ENCODE assay signal across 24 mouse cellular contexts in the genomic region with DNA sequence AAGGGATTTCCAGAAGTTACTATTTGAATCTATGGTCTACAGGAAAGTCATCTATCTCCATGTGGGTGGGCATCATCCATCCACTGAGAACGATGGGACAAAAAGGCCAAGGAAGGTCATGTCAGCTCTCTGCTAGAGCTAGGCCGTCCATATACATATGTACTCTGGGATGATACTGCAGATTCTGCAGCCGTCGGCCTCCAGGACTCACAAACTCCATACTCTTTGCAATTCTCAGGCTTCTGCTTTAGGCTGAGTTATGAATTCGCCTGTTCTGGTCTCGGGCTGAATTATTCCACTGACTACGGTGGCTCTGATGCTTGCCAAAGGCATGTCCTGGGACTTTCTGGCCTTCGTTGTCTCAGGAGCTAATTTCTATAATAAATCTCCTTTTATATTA. TPM values are rescaled to one million over a fixed set of nuclear protein-coding genes. Genes with fewer than 3 reads are reported as not detected.
A peak's percentile ranks its signal among the peaks of the same experiment; 100 is the strongest.
DNase-seq lines count a peak whose midpoint lies in the region; ATAC-seq and TF ChIP-seq lines count a peak whose summit lies in the region.
"Had no signal": no experiment of that assay in that cellular context is flagged by ENCODE, and none has a peak within 500 bp of the region (broad histone marks: within the 10 kb centered on the region; RNA-seq: fewer than 3 reads in every experiment).

No protein-coding gene starts in this region.

- no peak overlapping the region; the same call in 1 of the 2 replicates for H3K27ac ChIP-seq in limb, embryonic 13.5 days
- no peak overlapping the region for H3K27ac ChIP-seq in limb, embryonic 10.5 days
- H3K27ac ChIP-seq in midbrain, embryonic 11.5 days (ENCODE audit: low read depth, low read length), result no peak overlapping the region
- H3K27ac ChIP-seq in midbrain, embryonic 13.5 days, result no peak overlapping the region
- H3K27ac ChIP-seq in limb, embryonic 14.5 days (replicated peaks; ENCODE audit: low read depth, low read length), result no peak overlapping the region
- peak overlapping the region; percentile 38; the same call in 1 of the 2 replicates for H3K27ac ChIP-seq in limb, embryonic 15.5 days

- H3K27me3 ChIP-seq in limb, embryonic 13.5 days, result no peaks in the 10 kb centered on the region
- no peaks in the 10 kb centered on the region for H3K27me3 ChIP-seq in limb, embryonic 10.5 days (ENCODE audit: low read depth, poor library complexity, severe bottlenecking)
- no peaks in the 10 kb centered on the region for H3K27me3 ChIP-seq in midbrain, embryonic 11.5 days (ENCODE audit: control insufficient read depth, insufficient read depth, low read length)
- no peaks in the 10 kb centered on the region for H3K27me3 ChIP-seq in midbrain, embryonic 13.5 days
- H3K27me3 ChIP-seq in limb, embryonic 14.5 days (ENCODE audit: control insufficient read depth, insufficient read depth, low read length), result no peaks in the 10 kb centered on the region
- no peaks in the 10 kb centered on the region for H3K27me3 ChIP-seq in limb, embryonic 15.5 days
- H3K27me3 ChIP-seq: CH12.LX, Patski had no signal

- peak; percentile 61 for ATAC-seq in limb, embryonic 13.5 days (ENCODE audit: low FRiP score, low read depth)
- ATAC-seq in midbrain, embryonic 11.5 days (ENCODE audit: low FRiP score), result no peak
- no peak for ATAC-seq in midbrain, embryonic 13.5 days
- 0 out of 2 replicates have a peak, but pooled peaks have one; percentile 26 for ATAC-seq in limb, embryonic 14.5 days (ENCODE audit: low FRiP score, low read depth)
- ATAC-seq in limb, embryonic 15.5 days (ENCODE audit: insufficient number of reproducible peaks, low FRiP score, low TSS enrichment, low read depth), result no peak
- ATAC-seq: activated CD4-positive, CD25-positive, alpha-beta regulatory T cell, adult 4 months; CD4-positive, CD25-positive, alpha-beta regulatory T cell, adult 4 months; Patski had no signal

- H3K4me2 ChIP-seq in limb, embryonic 13.5 days (replicated peaks), result no peak overlapping the region
- H3K4me2 ChIP-seq in midbrain, embryonic 11.5 days, result no peak overlapping the region
- no peak overlapping the region for H3K4me2 ChIP-seq in midbrain, embryonic 13.5 days (replicated peaks)
- no peak overlapping the region for H3K4me2 ChIP-seq in limb, embryonic 14.5 days (replicated peaks; ENCODE audit: low read depth, low read length, severe bottlenecking)
- H3K4me2 ChIP-seq in limb, embryonic 15.5 days, result no peak overlapping the region

- no peak overlapping the region for H3K9ac ChIP-seq in limb, embryonic 13.5 days
- no peak overlapping the region for H3K9ac ChIP-seq in midbrain, embryonic 11.5 days (ENCODE audit: low read length)
- H3K9ac ChIP-seq in midbrain, embryonic 13.5 days (replicated peaks), result no peak overlapping the region
- H3K9ac ChIP-seq in limb, embryonic 14.5 days (ENCODE audit: low read depth, low read length, severe bottlenecking), result no peak overlapping the region
- no peak overlapping the region for H3K9ac ChIP-seq in limb, embryonic 15.5 days

- TF ChIP-seq POLR2A in limb, embryonic 14.5 days (IDR thresholded peaks at IDR 0.05; ENCODE audit: borderline replicate concordance, extremely low read depth, insufficient read depth, insufficient read length), result no peak

- H3K9me3 ChIP-seq in limb, embryonic 13.5 days, result peaks cover 2% of the 10 kb centered on the region; the same call in 1 of the 2 replicates
- H3K9me3 ChIP-seq in limb, embryonic 10.5 days (replicated peaks), result no peaks in the 10 kb centered on the region
- H3K9me3 ChIP-seq in midbrain, embryonic 11.5 days (ENCODE audit: control insufficient read depth, low read length), result no peaks in the 10 kb centered on the region
- H3K9me3 ChIP-seq in midbrain, embryonic 13.5 days, result no peaks in the 10 kb centered on the region
- H3K9me3 ChIP-seq in limb, embryonic 14.5 days (ENCODE audit: control insufficient read depth, low read length), result no peaks in the 10 kb centered on the region
- no peaks in the 10 kb centered on the region for H3K9me3 ChIP-seq in limb, embryonic 15.5 days

- no peak overlapping the region for H3K4me3 ChIP-seq in limb, embryonic 13.5 days
- no peak overlapping the region for H3K4me3 ChIP-seq in limb, embryonic 10.5 days
- no peak overlapping the region for H3K4me3 ChIP-seq in midbrain, embryonic 11.5 days (ENCODE audit: low read depth, low read length)
- no peak overlapping the region for H3K4me3 ChIP-seq in midbrain, embryonic 13.5 days (replicated peaks)
- H3K4me3 ChIP-seq in limb, embryonic 14.5 days (replicated peaks; ENCODE audit: low read length), result no peak overlapping the region
- H3K4me3 ChIP-seq in limb, embryonic 15.5 days, result no peak overlapping the region

- no peaks in the 10 kb centered on the region for H3K36me3 ChIP-seq in limb, embryonic 13.5 days
- no peaks in the 10 kb centered on the region for H3K36me3 ChIP-seq in limb, embryonic 10.5 days
- no peaks in the 10 kb centered on the region for H3K36me3 ChIP-seq in midbrain, embryonic 11.5 days (ENCODE audit: control insufficient read depth, insufficient read depth, low read length)
- no peaks in the 10 kb centered on the region for H3K36me3 ChIP-seq in midbrain, embryonic 13.5 days
- no peaks in the 10 kb centered on the region for H3K36me3 ChIP-seq in limb, embryonic 14.5 days (ENCODE audit: control insufficient read depth, insufficient read depth, low read length)
- no peaks in the 10 kb centered on the region for H3K36me3 ChIP-seq in limb, embryonic 15.5 days
- H3K36me3 ChIP-seq: G1E had no signal

- WGBS in limb, embryonic 13.5 days, result 75% methylated on average over 8 of the region's 8 CpGs
- 89% methylated on average over 8 of the region's 8 CpGs for WGBS in limb, embryonic 10.5 days
- 92% methylated on average over 8 of the region's 8 CpGs for WGBS in midbrain, embryonic 11.5 days
- WGBS in midbrain, embryonic 13.5 days, result 93% methylated on average over 8 of the region's 8 CpGs
- 61% methylated on average over 8 of the region's 8 CpGs for WGBS in limb, embryonic 14.5 days
- 70% methylated on average over 8 of the region's 8 CpGs for WGBS in limb, embryonic 15.5 days

- H3K4me1 ChIP-seq in limb, embryonic 13.5 days, result no peaks in the 10 kb centered on the region
- no peaks in the 10 kb centered on the region for H3K4me1 ChIP-seq in limb, embryonic 10.5 days
- no peaks in the 10 kb centered on the region for H3K4me1 ChIP-seq in midbrain, embryonic 11.5 days (ENCODE audit: control insufficient read depth, insufficient read depth, low read length)
- no peaks in the 10 kb centered on the region for H3K4me1 ChIP-seq in midbrain, embryonic 13.5 days (replicated peaks)
- no peaks in the 10 kb centered on the region for H3K4me1 ChIP-seq in limb, embryonic 14.5 days (ENCODE audit: control insufficient read depth, insufficient read depth, low read length)
- H3K4me1 ChIP-seq in limb, embryonic 15.5 days, result 0 out of 2 replicates have a peak, but pooled peaks cover 3% of the 10 kb centered on the region

- DNase-seq in limb, embryonic 10.5 days (ENCODE audit: low spot score), result no peak
- peak; percentile 59 for DNase-seq in midbrain, embryonic 11.5 days (ENCODE audit: low spot score, missing footprints)
- no peak for DNase-seq in limb, embryonic 14.5 days (ENCODE audit: low spot score)
- no peak for DNase-seq in kidney, postnatal 36 days
- no peak for DNase-seq in cerebellum, adult 8-10 months
- DNase-seq: adrenal gland, adult 2 months; adrenal gland, adult 8-10 months; adrenal gland, postnatal 10 days; adrenal gland, postnatal 14 days; adrenal gland, postnatal 25 days; adrenal gland, postnatal 36 days; B cell, adult 2 months; cerebellum, adult 11 months; cerebellum, adult 11-12 months had no signal

RNA-seq across cellular contexts. Expression of a gene that starts 58.1 kb away (rescaled TPM):
- 0.23 and 0.24 TPM in 2 replicates for polyA plus RNA-seq in limb, embryonic 13.5 days (2015; fragmentation: Nextera tagmentation; extraction: Ambion mirVana)
- 0.08 TPM in 1 of 2 replicates, not detected in the other for polyA plus RNA-seq in limb, embryonic 10.5 days (2016; fragmentation: Nextera tagmentation; extraction: Ambion mirVana)
- 0.10 and 0.12 TPM in 2 replicates for polyA plus RNA-seq in midbrain, embryonic 11.5 days (2014; fragmentation: Nextera tagmentation; extraction: Ambion mirVana)
- polyA plus RNA-seq in midbrain, embryonic 13.5 days (2015; fragmentation: Nextera tagmentation; extraction: Ambion mirVana), result not detected in 2 replicates
- 0.04 and 0.05 TPM in 2 replicates for polyA plus RNA-seq in limb, embryonic 14.5 days (2012; rRNA removed)
- 0.10 and 0.18 TPM in 2 replicates for polyA plus RNA-seq in limb, embryonic 14.5 days (2014; fragmentation: Nextera tagmentation; extraction: Ambion mirVana)
- not detected in 2 replicates for polyA plus RNA-seq in limb, embryonic 15.5 days (2015; fragmentation: Nextera tagmentation; extraction: Ambion mirVana)
- polyA plus RNA-seq: activated CD4-positive, CD25-positive, alpha-beta regulatory T cell, adult 4 months; adrenal gland, adult 2 months; brain, embryonic 14.5 days; C2C12; CD4-positive, CD25-positive, alpha-beta regulatory T cell, adult 4 months; G1E had no signal

Comparison
In these comparisons a context has a peak if more than half of its experiments do, and no peak if none do; other contexts are left out.
1. ATAC-seq: peak in limb, embryonic 13.5 days (single experiment) and limb, embryonic 14.5 days (single experiment); none in midbrain, embryonic 11.5 days (single experiment), midbrain, embryonic 13.5 days (single experiment) and limb, embryonic 15.5 days (single experiment).